Mouse (Mus musculus) layer of hippocampus, adult 2 months (tissue): ENCODE results near the gene Man1a. TPM values are rescaled to one million over a fixed set of nuclear protein-coding genes. Genes with fewer than 3 reads are reported as not detected.

Experiments
- DNase-seq, 2 experiments: peaks; one replicate each; pipeline ENCODE4 v3.0.0; 2022; ENCODE audit warnings: low spot score in 2 of 2
- H3K27ac ChIP-seq: fragments of 200-600 bp; 2 replicates; pipeline ENCODE4 v1.8.1; 2022
- H3K4me3 ChIP-seq: fragments of 200-600 bp; 2 replicates; pipeline ENCODE4 v1.8.1; 2022; ENCODE audit warnings: mild to moderate bottlenecking
- CTCF ChIP-seq: fragments of 200-600 bp; conservative IDR thresholded peaks from 2 replicates; pipeline ENCODE4 v1.8.1; 2022; ENCODE audit warnings: antibody characterized with exemption, mild to moderate bottlenecking, moderate library complexity
- total RNA-seq, 2 experiments: library from RNA; stranded (reverse); gene quantifications; 2 replicates each; pipeline ENCODE4 v1.2.3; 2021

Gene Man1a
- total RNA-seq, 2 experiments from 2014 or later = 65.0 to 65.7 TPM

DNA sequence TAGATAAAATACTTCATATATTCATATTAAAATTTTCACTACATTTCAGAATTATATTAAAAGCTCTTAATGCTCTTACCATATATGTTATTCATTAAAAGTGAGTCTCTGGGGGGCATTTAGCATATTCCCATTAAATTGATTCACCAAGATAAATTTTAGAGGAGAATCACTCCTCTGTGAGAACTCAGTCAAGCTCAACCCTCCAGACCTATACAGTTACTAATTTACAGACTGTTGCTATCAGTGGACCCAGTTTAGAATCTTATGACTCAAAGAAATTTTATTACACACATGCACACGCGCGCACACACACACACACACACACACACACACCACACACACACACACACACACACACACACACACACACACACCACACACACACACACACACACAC is 81.8 kb downstream of the Man1a start:
- DNase-seq = no peak
- no peak for TF ChIP-seq CTCF
- H3K4me3 ChIP-seq = no peak overlapping the region
- no peak overlapping the region for H3K27ac ChIP-seq

GRCm38 (mm10) chr10:53990434-53990833 is 86.0 kb downstream of the Man1a start:
- TF ChIP-seq CTCF = no peak
- no peak for DNase-seq
- H3K27ac ChIP-seq = no peak overlapping the region

DNA sequence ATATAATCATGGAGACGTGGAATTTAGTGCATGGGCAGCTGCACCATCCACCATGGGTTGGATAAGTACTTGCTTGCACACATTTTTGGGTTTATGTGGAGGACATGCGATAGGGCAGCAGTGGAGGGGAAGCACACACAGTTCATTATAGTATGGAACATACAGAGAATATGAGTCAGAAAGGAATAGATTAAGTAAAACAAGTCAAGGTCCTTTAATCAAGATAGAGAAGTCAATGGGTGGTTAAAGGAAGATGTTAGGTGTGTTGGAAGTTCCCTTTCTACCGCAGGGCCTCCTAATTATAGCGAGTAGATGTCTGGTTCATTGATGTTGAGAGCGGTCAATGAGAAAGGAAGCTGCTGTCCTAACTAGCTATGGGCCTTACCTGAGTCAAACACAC is 91.5 kb downstream of the Man1a start:
- no peak overlapping the region for H3K27ac ChIP-seq
- no peak for DNase-seq
- no peak for TF ChIP-seq CTCF
- no peak overlapping the region for H3K4me3 ChIP-seq

More at GRCm38 (mm10) chr10:53990434-53990833, 86.0 kb downstream of the Man1a start:
- H3K4me3 ChIP-seq = no peak overlapping the region

DNA sequence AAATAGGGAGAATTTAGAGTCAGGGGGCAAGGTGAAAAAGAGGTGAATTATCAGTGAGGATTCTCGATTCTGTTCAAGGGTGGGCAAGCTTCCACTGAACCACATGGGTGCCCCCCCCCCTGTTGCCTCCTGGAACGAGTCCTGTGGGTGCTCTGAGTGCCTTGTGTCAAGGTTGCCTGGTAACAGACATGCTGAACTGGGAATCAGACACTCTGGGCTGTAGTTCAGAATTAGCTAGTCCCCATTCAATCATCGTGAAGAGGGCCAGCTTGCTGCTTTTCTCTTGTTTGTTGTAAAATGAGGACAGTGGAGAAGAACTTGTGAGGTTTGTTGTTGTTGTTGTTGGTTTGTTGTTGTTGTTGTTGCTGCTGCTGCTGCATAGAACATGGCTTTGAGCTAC is 92.3 kb downstream of the Man1a start:
- no peak for TF ChIP-seq CTCF
- Histone ChIP-seq H3K27ac (peak overlapping the region; percentile 79), H3K4me3 (peak overlapping the region; percentile 19; the same call in 1 of the 2 replicates)
- peak; percentile 44 to 64 for DNase-seq

DNA sequence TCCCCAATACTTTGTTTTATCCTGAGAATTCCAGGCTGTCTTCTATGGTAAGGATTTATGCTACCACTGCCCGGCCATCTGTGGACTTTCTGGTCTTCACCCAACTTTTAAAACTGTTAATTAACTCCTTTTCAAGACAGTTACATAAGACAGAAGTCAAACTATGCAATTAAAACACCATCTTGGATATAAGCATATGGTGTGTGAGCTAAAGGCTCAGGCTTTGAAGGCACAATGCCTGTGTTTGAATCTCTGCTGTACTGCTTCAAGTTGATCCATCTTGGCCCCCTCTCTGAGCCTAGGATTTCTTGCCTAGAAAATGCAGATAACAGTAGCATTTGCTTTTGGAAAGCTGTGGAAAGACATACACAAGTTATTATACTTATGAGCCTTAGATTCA is 97.8 kb downstream of the Man1a start:
- TF ChIP-seq CTCF = no peak
- H3K27ac ChIP-seq = peak overlapping the region; percentile 6; the same call in 1 of the 2 replicates
- peak in 1 of 2 experiments; percentile 38 for DNase-seq
- no peak overlapping the region for H3K4me3 ChIP-seq

DNA sequence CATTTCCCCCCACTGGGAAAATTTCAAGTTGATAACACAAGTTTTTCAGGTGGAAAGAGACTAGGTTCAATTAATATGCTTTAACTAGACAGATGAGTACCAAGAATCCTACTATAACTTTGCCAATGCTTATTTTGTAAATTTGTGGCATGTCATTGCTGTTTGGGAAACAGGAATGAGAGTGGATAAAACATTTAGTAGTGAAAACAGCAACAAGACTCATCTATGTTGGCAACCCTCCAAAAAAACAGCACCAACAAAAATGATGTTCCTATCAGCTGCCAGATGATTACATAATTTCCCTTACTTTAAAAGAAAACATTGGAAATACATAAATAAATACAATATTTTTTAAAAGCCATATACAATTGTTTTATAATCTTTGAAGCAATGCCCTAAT is 102.2 kb downstream of the Man1a start:
- Histone ChIP-seq H3K27ac (no peak overlapping the region), H3K4me3 (no peak overlapping the region)
- no peak for TF ChIP-seq CTCF
- DNase-seq = no peak

GRCm38 (mm10) chr10:53959759-53960158 is 116.7 kb downstream of the Man1a start:
- no peak for DNase-seq
- Histone ChIP-seq H3K4me3 (no peak overlapping the region), H3K27ac (no peak overlapping the region)
- no peak for TF ChIP-seq CTCF

DNA sequence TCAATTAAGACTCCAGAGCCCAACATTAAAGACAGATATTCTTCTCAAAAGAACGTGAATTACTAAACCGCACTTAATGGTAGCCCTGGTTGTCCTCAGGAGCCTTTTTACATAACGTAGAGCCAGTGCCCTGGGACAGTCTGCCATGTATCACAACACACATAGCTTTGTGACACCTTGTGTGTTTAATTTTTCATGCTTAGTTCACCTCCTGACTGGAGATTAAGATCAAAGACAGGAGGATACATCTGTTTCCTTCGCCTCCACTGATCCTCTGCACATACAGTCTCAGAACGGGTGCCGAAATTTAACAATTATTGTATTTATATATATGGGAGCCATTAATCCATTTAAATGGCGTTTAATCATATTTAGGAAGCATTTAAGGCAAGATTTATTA is 134.8 kb downstream of the Man1a start:
- no peak overlapping the region for H3K4me3 ChIP-seq

DNA sequence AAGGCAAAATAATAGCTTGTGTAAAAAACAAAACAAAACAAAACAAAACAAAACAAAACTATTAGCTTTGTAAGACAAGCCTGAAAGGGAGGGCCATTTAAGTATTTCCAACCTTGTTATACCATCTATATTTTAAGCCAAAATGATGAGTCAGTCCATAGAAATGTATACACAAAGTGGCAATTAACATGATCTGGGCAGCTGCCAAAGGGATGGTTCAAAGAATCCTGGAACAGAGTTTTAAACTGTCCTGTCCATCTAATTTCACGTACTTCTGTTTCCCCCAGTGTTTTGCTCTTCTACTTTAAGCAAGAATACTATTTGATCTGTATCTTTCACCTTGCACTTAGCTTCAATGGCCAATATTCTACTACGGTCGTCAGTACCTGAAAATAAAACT is 138.2 kb downstream of the Man1a start:
- Histone ChIP-seq H3K27ac (no peak overlapping the region), H3K4me3 (no peak overlapping the region)
- TF ChIP-seq CTCF = no peak
- DNase-seq = no peak

More for the DNA sequence above, 134.8 kb downstream of the Man1a start:
- H3K27ac ChIP-seq = no peak overlapping the region
- no peak for TF ChIP-seq CTCF
- DNase-seq = no peak

DNA sequence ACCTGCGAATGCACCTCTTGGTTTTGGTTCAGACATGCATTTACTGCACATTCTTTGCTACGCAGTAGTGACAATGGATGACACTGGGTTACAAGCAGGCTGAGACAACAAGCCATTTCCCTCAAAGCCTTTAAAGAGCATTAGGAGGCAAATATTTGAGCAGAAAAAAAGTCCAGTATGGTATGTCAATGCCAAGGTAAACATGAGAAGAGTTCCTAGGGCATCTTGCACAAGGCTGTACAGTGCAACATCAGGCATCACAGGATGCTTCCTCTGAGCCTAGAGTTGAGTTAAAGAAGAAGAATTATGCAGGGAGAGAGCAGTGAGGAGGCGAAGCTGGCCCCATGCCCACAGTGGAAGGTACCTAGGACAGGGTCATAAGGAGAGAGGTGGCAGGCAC is 140.3 kb downstream of the Man1a start:
- no peak for TF ChIP-seq CTCF
- DNase-seq = no peak
- no peak overlapping the region for H3K4me3 ChIP-seq
- no peak overlapping the region for H3K27ac ChIP-seq

GRCm38 (mm10) chr10:53929722-53930500 is 146.5 kb downstream of the Man1a start:
- H3K4me3 ChIP-seq = no peak overlapping the region
- no peak overlapping the region for H3K27ac ChIP-seq
- DNase-seq = no peak
- TF ChIP-seq CTCF = no peak

DNA sequence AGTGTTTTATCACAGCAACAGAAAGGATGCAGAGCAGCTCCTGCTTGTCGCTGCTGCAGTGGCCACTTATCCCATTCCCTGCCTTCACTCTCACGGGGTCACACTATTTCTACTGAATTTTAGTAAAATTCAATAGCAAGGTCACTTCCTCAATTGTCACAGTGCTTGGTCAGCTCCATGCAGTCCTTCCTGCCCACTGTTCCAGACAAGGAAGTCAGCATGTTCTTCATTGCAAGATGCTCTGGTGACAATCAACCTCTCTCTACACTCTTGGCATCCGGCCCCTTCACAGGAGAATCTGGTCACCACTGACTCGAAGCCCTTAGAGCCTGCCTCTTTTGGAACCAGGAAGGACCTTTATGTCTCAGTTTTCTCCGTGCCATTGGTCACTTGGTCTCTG is 148.5 kb downstream of the Man1a start:
- Histone ChIP-seq H3K4me3 (no peak overlapping the region), H3K27ac (no peak overlapping the region)
- TF ChIP-seq CTCF = no peak
- DNase-seq = no peak

DNA sequence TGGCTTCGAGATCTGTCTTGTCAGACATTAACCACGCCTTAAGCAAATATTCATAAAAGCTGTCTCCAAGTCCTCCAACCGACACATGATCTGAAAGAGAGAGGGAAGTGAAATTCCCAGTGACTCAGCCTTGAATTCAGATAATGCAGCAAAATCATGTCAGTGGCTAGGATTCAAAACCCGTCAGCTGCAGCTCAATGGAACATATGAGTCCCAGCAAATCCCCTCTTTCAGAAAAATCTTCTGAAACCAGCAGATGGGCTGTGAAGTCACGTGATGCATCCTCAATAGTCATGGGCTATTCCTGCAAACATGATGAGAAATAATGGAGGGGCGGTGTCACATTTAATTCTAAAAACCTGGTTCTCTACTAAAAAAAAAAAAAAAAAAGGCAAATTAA is 151.0 kb downstream of the Man1a start:
- no peak overlapping the region for H3K27ac ChIP-seq
- no peak for TF ChIP-seq CTCF
- no peak overlapping the region for H3K4me3 ChIP-seq
- DNase-seq = peak; percentile 28 to 53

DNA sequence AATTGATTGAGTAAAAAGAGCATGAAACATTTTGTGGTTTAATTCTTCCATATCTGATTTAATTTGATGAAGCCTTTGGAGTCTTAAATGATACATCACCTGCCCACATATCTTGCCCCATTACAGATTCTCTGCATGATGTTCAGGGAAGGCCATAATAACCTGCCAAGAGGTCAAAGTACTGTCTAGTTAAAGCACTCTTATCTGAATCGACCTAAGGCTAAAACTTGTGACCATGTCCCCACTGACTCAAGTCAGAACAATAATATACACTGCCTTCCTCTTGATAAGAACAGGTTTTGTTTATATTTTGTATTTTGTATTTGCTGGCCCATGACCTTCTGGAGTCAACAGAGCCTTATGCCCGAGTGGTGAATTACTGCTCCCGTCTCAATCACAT is 154.2 kb downstream of the Man1a start:
- TF ChIP-seq CTCF = no peak
- H3K27ac ChIP-seq = no peak overlapping the region
- H3K4me3 ChIP-seq = no peak overlapping the region
- DNase-seq = no peak

DNA sequence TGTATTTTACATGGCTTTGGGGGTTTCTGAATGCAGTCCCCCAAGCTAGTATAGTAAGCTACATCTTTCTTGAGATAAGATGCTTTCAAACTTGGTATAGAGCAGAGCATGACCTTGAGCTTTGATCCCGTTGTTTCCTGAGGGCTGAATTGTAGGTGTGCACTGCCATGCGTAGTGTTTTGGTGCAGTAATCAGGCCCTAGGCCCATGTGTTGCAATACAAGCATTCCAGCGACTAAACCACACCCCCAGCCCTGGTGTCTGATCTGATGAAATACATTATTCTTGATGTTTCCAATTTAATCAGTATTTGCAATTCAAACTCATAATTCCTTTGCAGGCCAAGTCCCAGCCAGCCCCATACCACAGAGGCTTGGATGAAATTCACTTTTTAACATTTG is 158.9 kb downstream of the Man1a start:
- Histone ChIP-seq H3K27ac (no peak overlapping the region), H3K4me3 (no peak overlapping the region)
- DNase-seq = no peak
- TF ChIP-seq CTCF = no peak
